Mouse (Mus musculus): ENCODE results near the gene Hepacam2.

GRCm38 (mm10) chr6:3505289-3505688, 7.2 kb upstream of the Hepacam2 start:
- TF ChIP-seq POLR2A (IDR thresholded peaks at IDR 0.05; ENCODE audit: low read depth, low read length) (no peak), CTCF (IDR thresholded peaks at IDR 0.05; ENCODE audit: borderline replicate concordance, insufficient read depth, low read length) (no peak)

Data from embryonic fibroblast, embryonic 13.5 days (primary cell).